In genomic region chr11:95688981-95689380, GRCm38 (mm10) we compare ENCODE assay signal across 7 mouse cellular contexts. TPM values are rescaled to one million over a fixed set of nuclear protein-coding genes. Genes with fewer than 3 reads are reported as not detected.
DNase-seq lines count a peak whose midpoint lies in the region; ATAC-seq and TF ChIP-seq lines count a peak whose summit lies in the region.

No protein-coding gene starts in this region.

- no peaks in the 10 kb centered on the region for H3K36me3 ChIP-seq in heart, embryonic 12.5 days
- no peaks in the 10 kb centered on the region for H3K36me3 ChIP-seq in liver, postnatal 0 days (replicated peaks; ENCODE audit: insufficient read depth, low read length)
- no peaks in the 10 kb centered on the region for H3K36me3 ChIP-seq in stomach, embryonic 14.5 days (ENCODE audit: control insufficient read depth, insufficient read depth, low read length)
- no peaks in the 10 kb centered on the region for H3K36me3 ChIP-seq in hindbrain, embryonic 11.5 days (ENCODE audit: control insufficient read depth, insufficient read depth, low read length)

- H3K9me3 ChIP-seq in heart, embryonic 12.5 days (replicated peaks) = no peaks in the 10 kb centered on the region
- no peaks in the 10 kb centered on the region for H3K9me3 ChIP-seq in liver, postnatal 0 days (ENCODE audit: low read length)
- no peaks in the 10 kb centered on the region for H3K9me3 ChIP-seq in stomach, embryonic 14.5 days (ENCODE audit: control insufficient read depth, low read depth, low read length)
- H3K9me3 ChIP-seq in hindbrain, embryonic 11.5 days (ENCODE audit: control insufficient read depth, low read length) = no peaks in the 10 kb centered on the region

- H3K4me2 ChIP-seq in heart, embryonic 12.5 days = peak overlapping the region; percentile 49
- H3K4me2 ChIP-seq in liver, postnatal 0 days (ENCODE audit: low read depth, low read length) = peak overlapping the region; percentile 68
- H3K4me2 ChIP-seq in stomach, embryonic 14.5 days (replicated peaks; ENCODE audit: low read depth, low read length) = no peak overlapping the region
- H3K4me2 ChIP-seq in hindbrain, embryonic 11.5 days (replicated peaks; ENCODE audit: low read depth, low read length) = no peak overlapping the region

- no peaks in the 10 kb centered on the region for H3K27me3 ChIP-seq in heart, embryonic 12.5 days (replicated peaks)
- H3K27me3 ChIP-seq in liver, postnatal 0 days (ENCODE audit: insufficient read depth, low read length) = no peaks in the 10 kb centered on the region
- H3K27me3 ChIP-seq in stomach, embryonic 14.5 days (ENCODE audit: control insufficient read depth, insufficient read depth, low read length) = no peaks in the 10 kb centered on the region
- H3K27me3 ChIP-seq in hindbrain, embryonic 11.5 days (ENCODE audit: control insufficient read depth, insufficient read depth, low read length) = no peaks in the 10 kb centered on the region

- H3K4me1 ChIP-seq in heart, embryonic 12.5 days (replicated peaks) = peaks cover 17% of the 10 kb centered on the region
- peaks cover 27% of the 10 kb centered on the region for H3K4me1 ChIP-seq in liver, postnatal 0 days (ENCODE audit: insufficient read depth)
- no peaks in the 10 kb centered on the region for H3K4me1 ChIP-seq in stomach, embryonic 14.5 days (ENCODE audit: control insufficient read depth, insufficient read depth, low read length)
- H3K4me1 ChIP-seq in hindbrain, embryonic 11.5 days (replicated peaks; ENCODE audit: control insufficient read depth, insufficient read depth, low read length) = no peaks in the 10 kb centered on the region

- DNase-seq in CD4-positive helper T cell, adult 2 months (ENCODE audit: low read depth, low spot score) = peak; percentile 48
- peak; percentile 8 to 21 for DNase-seq in CD8-positive naive resting alpha-beta T cell, adult 2 months (ENCODE audit: low read depth in 2 of 2, low spot score in 2 of 2)
- DNase-seq in liver, postnatal 0 days = peak; percentile 66
- DNase-seq in hindbrain, embryonic 11.5 days (ENCODE audit: low spot score) = no peak
- DNase-seq in cerebellum, adult 18-20 months = no peak

- TF ChIP-seq CTCF in liver, postnatal 0 days (IDR thresholded peaks at IDR 0.05; ENCODE audit: low read depth) = no peak

- H3K9ac ChIP-seq in heart, embryonic 12.5 days = peak overlapping the region; percentile 21; the same call in 1 of the 2 replicates
- peak overlapping the region; percentile 53 for H3K9ac ChIP-seq in liver, postnatal 0 days (replicated peaks)
- H3K9ac ChIP-seq in stomach, embryonic 14.5 days (replicated peaks; ENCODE audit: low read depth, low read length) = no peak overlapping the region; the same call in 1 of the 2 replicates
- no peak overlapping the region for H3K9ac ChIP-seq in hindbrain, embryonic 11.5 days (ENCODE audit: low read depth, low read length)

- ATAC-seq in heart, embryonic 12.5 days (ENCODE audit: insufficient number of reproducible peaks, low FRiP score) = peak; percentile 72; the same call in 1 of the 2 replicates
- peak; percentile 84 for ATAC-seq in liver, postnatal 0 days
- ATAC-seq in stomach, embryonic 14.5 days (ENCODE audit: insufficient number of reproducible peaks, insufficient read depth, low FRiP score, low read depth) = no peak
- no peak for ATAC-seq in hindbrain, embryonic 11.5 days (ENCODE audit: low FRiP score)

- H3K4me3 ChIP-seq in heart, embryonic 12.5 days = no peak overlapping the region
- H3K4me3 ChIP-seq in liver, postnatal 0 days (ENCODE audit: low read depth, low read length) = peak overlapping the region; percentile 6
- H3K4me3 ChIP-seq in stomach, embryonic 14.5 days (ENCODE audit: low read depth, low read length) = no peak overlapping the region
- no peak overlapping the region for H3K4me3 ChIP-seq in hindbrain, embryonic 11.5 days (ENCODE audit: low read depth, low read length)

- no peak for TF ChIP-seq EP300 in liver, postnatal 0 days (IDR thresholded peaks at IDR 0.05; ENCODE audit: low read depth)

- WGBS in heart, embryonic 12.5 days = 24% methylated on average over 7 of the region's 7 CpGs
- 13% methylated on average over 7 of the region's 7 CpGs for WGBS in liver, postnatal 0 days (ENCODE audit: insufficient replicate concordance)
- 64% methylated on average over 7 of the region's 7 CpGs for WGBS in stomach, embryonic 14.5 days
- 82% methylated on average over 7 of the region's 7 CpGs for WGBS in hindbrain, embryonic 11.5 days

- peak overlapping the region; percentile 54; the same call in 1 of the 2 replicates for H3K27ac ChIP-seq in heart, embryonic 12.5 days (ENCODE audit: poor library complexity, severe bottlenecking)
- peak overlapping the region; percentile 93 for H3K27ac ChIP-seq in liver, postnatal 0 days (ENCODE audit: low read depth)
- peak overlapping the region; percentile 18; the same call in 1 of the 2 replicates for H3K27ac ChIP-seq in stomach, embryonic 14.5 days (ENCODE audit: low read length)
- H3K27ac ChIP-seq in hindbrain, embryonic 11.5 days (ENCODE audit: low read depth, low read length) = no peak overlapping the region

RNA-seq across cellular contexts. Expression of gene Phb, which starts 22.2 kb away (rescaled TPM):
- polyA plus RNA-seq in heart, embryonic 12.5 days (2016; fragmentation: Nextera tagmentation; extraction: Ambion mirVana) = 260 and 286 TPM in 2 replicates
- polyA plus RNA-seq in liver, postnatal 0 days (2015; fragmentation: Nextera tagmentation; extraction: Ambion mirVana) = 236 and 246 TPM in 2 replicates
- 224 and 239 TPM in 2 replicates for polyA plus RNA-seq in stomach, embryonic 14.5 days (2014; fragmentation: Nextera tagmentation; extraction: Ambion mirVana)
- 176 and 195 TPM in 2 replicates for polyA plus RNA-seq in hindbrain, embryonic 11.5 days (2014; fragmentation: Nextera tagmentation; extraction: Ambion mirVana)

RNA-seq across cellular contexts. Expression of gene Zfp652, which starts 23.5 kb away (rescaled TPM):
- 12.8 and 14.3 TPM in 2 replicates for polyA plus RNA-seq in heart, embryonic 12.5 days (2016; fragmentation: Nextera tagmentation; extraction: Ambion mirVana)
- polyA plus RNA-seq in liver, postnatal 0 days (2015; fragmentation: Nextera tagmentation; extraction: Ambion mirVana) = 5.0 and 5.6 TPM in 2 replicates
- polyA plus RNA-seq in stomach, embryonic 14.5 days (2014; fragmentation: Nextera tagmentation; extraction: Ambion mirVana) = 11.7 and 13.9 TPM in 2 replicates
- polyA plus RNA-seq in hindbrain, embryonic 11.5 days (2014; fragmentation: Nextera tagmentation; extraction: Ambion mirVana) = 13.6 and 13.7 TPM in 2 replicates

RNA-seq across cellular contexts. Expression of gene B130006D01Rik, which starts 34.4 kb away (rescaled TPM):
- 0.56 and 0.76 TPM in 2 replicates for polyA plus RNA-seq in heart, embryonic 12.5 days (2016; fragmentation: Nextera tagmentation; extraction: Ambion mirVana)
- polyA plus RNA-seq in liver, postnatal 0 days (2015; fragmentation: Nextera tagmentation; extraction: Ambion mirVana) = 0.18 and 0.31 TPM in 2 replicates
- polyA plus RNA-seq in stomach, embryonic 14.5 days (2014; fragmentation: Nextera tagmentation; extraction: Ambion mirVana) = 2.3 and 2.5 TPM in 2 replicates
- 1.1 and 2.5 TPM in 2 replicates for polyA plus RNA-seq in hindbrain, embryonic 11.5 days (2014; fragmentation: Nextera tagmentation; extraction: Ambion mirVana)

Comparison
In these comparisons a context has a peak if more than half of its experiments do, and no peak if none do; other contexts are left out.
1. DNase-seq: peak in CD4-positive helper T cell, adult 2 months (single experiment), CD8-positive naive resting alpha-beta T cell, adult 2 months (2 of 2) and liver, postnatal 0 days (single experiment); none in hindbrain, embryonic 11.5 days (single experiment) and cerebellum, adult 18-20 months (0 of 2).
2. ATAC-seq: peak in heart, embryonic 12.5 days (single experiment) and liver, postnatal 0 days (single experiment); none in stomach, embryonic 14.5 days (single experiment) and hindbrain, embryonic 11.5 days (single experiment).
3. H3K4me2 ChIP-seq: peak in heart, embryonic 12.5 days (single experiment) and liver, postnatal 0 days (single experiment); none in stomach, embryonic 14.5 days (single experiment) and hindbrain, embryonic 11.5 days (single experiment).
4. H3K9ac ChIP-seq: peak in heart, embryonic 12.5 days (single experiment) and liver, postnatal 0 days (single experiment); none in stomach, embryonic 14.5 days (single experiment) and hindbrain, embryonic 11.5 days (single experiment).